ENCODE assay signal across 9 mouse cellular contexts in genomic region chr16:17928627-17929104, GRCm38 (mm10). TPM values are rescaled to one million over a fixed set of nuclear protein-coding genes. Genes with fewer than 3 reads are reported as not detected.
A peak's percentile ranks its signal among the peaks of the same experiment; 100 is the strongest.
DNase-seq lines count a peak whose midpoint lies in the region; ATAC-seq and TF ChIP-seq lines count a peak whose summit lies in the region.
"Had no signal": no experiment of that assay in that cellular context is flagged by ENCODE, and none has a peak within 500 bp of the region (broad histone marks: within the 10 kb centered on the region; RNA-seq: fewer than 3 reads in every experiment).

No protein-coding gene starts in this region.

- H3K4me2 ChIP-seq in embryonic facial prominence, embryonic 14.5 days (ENCODE audit: low read depth, low read length): peak overlapping the region; percentile 98
- peak overlapping the region; percentile 94 for H3K4me2 ChIP-seq in heart, embryonic 12.5 days
- peak overlapping the region; percentile 99 for H3K4me2 ChIP-seq in kidney, embryonic 15.5 days
- H3K4me2 ChIP-seq in liver, embryonic 14.5 days (ENCODE audit: low read depth): peak overlapping the region; percentile 97
- H3K4me2 ChIP-seq in stomach, postnatal 0 days (replicated peaks; ENCODE audit: low read depth): peak overlapping the region; percentile 98

- H3K36me3 ChIP-seq in embryonic facial prominence, embryonic 14.5 days (ENCODE audit: control insufficient read depth, insufficient read depth, low read length): 0 out of 2 replicates have a peak, but pooled peaks cover 12% of the 10 kb centered on the region
- peaks cover 17% of the 10 kb centered on the region for H3K36me3 ChIP-seq in heart, embryonic 12.5 days
- peaks cover 21% of the 10 kb centered on the region for H3K36me3 ChIP-seq in kidney, embryonic 15.5 days
- peaks cover 7% of the 10 kb centered on the region; the same call in 1 of the 2 replicates for H3K36me3 ChIP-seq in liver, embryonic 14.5 days (replicated peaks; ENCODE audit: control insufficient read depth, insufficient read depth, low read depth)
- peaks cover 4% of the 10 kb centered on the region for H3K36me3 ChIP-seq in stomach, postnatal 0 days (ENCODE audit: control insufficient read depth, insufficient read depth, low read length)

- peak; percentile 70 for ATAC-seq in embryonic facial prominence, embryonic 14.5 days (ENCODE audit: low read depth)
- peak; percentile 48; the same call in 1 of the 2 replicates for ATAC-seq in heart, embryonic 12.5 days (ENCODE audit: insufficient number of reproducible peaks, low FRiP score)
- peak; percentile 31 for ATAC-seq in kidney, embryonic 15.5 days (replicated peaks; ENCODE audit: low FRiP score)
- ATAC-seq in liver, embryonic 14.5 days (ENCODE audit: insufficient read depth): peak; percentile 70
- ATAC-seq in stomach, postnatal 0 days (ENCODE audit: low FRiP score, low TSS enrichment): peak; percentile 79

- peaks cover 8% of the 10 kb centered on the region for H3K4me1 ChIP-seq in embryonic facial prominence, embryonic 14.5 days (ENCODE audit: control insufficient read depth, insufficient read depth, low read length)
- peaks cover 7% of the 10 kb centered on the region; the same call in 1 of the 2 replicates for H3K4me1 ChIP-seq in heart, embryonic 12.5 days (replicated peaks)
- H3K4me1 ChIP-seq in kidney, embryonic 15.5 days: peaks cover 20% of the 10 kb centered on the region
- H3K4me1 ChIP-seq in liver, embryonic 14.5 days (replicated peaks; ENCODE audit: control insufficient read depth in 2 of 2, insufficient read depth in 2 of 2, low read length in 1 of 2): peaks cover 8 to 9% of the 10 kb centered on the region in 2 experiments
- H3K4me1 ChIP-seq in stomach, postnatal 0 days (replicated peaks; ENCODE audit: control insufficient read depth, insufficient read depth): no peaks in the 10 kb centered on the region

- no peaks in the 10 kb centered on the region for H3K9me3 ChIP-seq in embryonic facial prominence, embryonic 14.5 days (ENCODE audit: control insufficient read depth, low read length)
- H3K9me3 ChIP-seq in heart, embryonic 12.5 days (replicated peaks): no peaks in the 10 kb centered on the region
- no peaks in the 10 kb centered on the region for H3K9me3 ChIP-seq in kidney, embryonic 15.5 days (replicated peaks)
- H3K9me3 ChIP-seq in liver, embryonic 14.5 days (ENCODE audit: control insufficient read depth, low read length): no peaks in the 10 kb centered on the region
- no peaks in the 10 kb centered on the region for H3K9me3 ChIP-seq in stomach, postnatal 0 days (ENCODE audit: control insufficient read depth, low read length)

- H3K4me3 ChIP-seq in embryonic facial prominence, embryonic 14.5 days (ENCODE audit: low read depth, low read length): peak overlapping the region; percentile 87
- H3K4me3 ChIP-seq in heart, embryonic 12.5 days: peak overlapping the region; percentile 71
- H3K4me3 ChIP-seq in kidney, embryonic 15.5 days (replicated peaks): peak overlapping the region; percentile 96
- H3K4me3 ChIP-seq in liver, embryonic 14.5 days (ENCODE audit: insufficient read depth in 1 of 2, low read depth in 2 of 2, low read length in 2 of 2): peak overlapping the region; percentile 68 to 77
- peak overlapping the region; percentile 75 for H3K4me3 ChIP-seq in stomach, postnatal 0 days (ENCODE audit: low read depth, low read length)

- TF ChIP-seq CTCF in liver, embryonic 14.5 days (IDR thresholded peaks at IDR 0.05; ENCODE audit: low read depth): peak; percentile 80
- TF ChIP-seq CTCF in stomach, postnatal 0 days (IDR thresholded peaks at IDR 0.05; ENCODE audit: low read depth): peak; percentile 86

- H3K9ac ChIP-seq in embryonic facial prominence, embryonic 14.5 days (ENCODE audit: low read depth, low read length): peak overlapping the region; percentile 79
- peak overlapping the region; percentile 83 for H3K9ac ChIP-seq in heart, embryonic 12.5 days
- H3K9ac ChIP-seq in kidney, embryonic 15.5 days: peak overlapping the region; percentile 83
- peak overlapping the region; percentile 71 for H3K9ac ChIP-seq in liver, embryonic 14.5 days (replicated peaks)
- peak overlapping the region; percentile 84 for H3K9ac ChIP-seq in stomach, postnatal 0 days (ENCODE audit: low read length)

- WGBS in embryonic facial prominence, embryonic 14.5 days: 0% methylated on average over 9 of the region's 9 CpGs
- under 1% methylated on average over 9 of the region's 9 CpGs for whole genome bisulfite sequencing in heart, embryonic 12.5 days
- under 1% methylated on average over 9 of the region's 9 CpGs for WGBS in kidney, embryonic 15.5 days
- WGBS in liver, embryonic 14.5 days (ENCODE audit: insufficient replicate concordance): 2% methylated on average over 9 of the region's 9 CpGs
- WGBS in stomach, postnatal 0 days: under 1% methylated on average over 9 of the region's 9 CpGs

- H3K27ac ChIP-seq in embryonic facial prominence, embryonic 14.5 days (replicated peaks; ENCODE audit: low read depth, low read length): peak overlapping the region; percentile 78
- peak overlapping the region; percentile 9; the same call in 1 of the 2 replicates for H3K27ac ChIP-seq in heart, embryonic 12.5 days (ENCODE audit: poor library complexity, severe bottlenecking)
- H3K27ac ChIP-seq in kidney, embryonic 15.5 days: peak overlapping the region; percentile 94
- peak overlapping the region; percentile 84 for H3K27ac ChIP-seq in liver, embryonic 14.5 days
- peak overlapping the region; percentile 94 for H3K27ac ChIP-seq in stomach, postnatal 0 days (replicated peaks)

- DNase-seq in CD4-positive helper T cell, adult 2 months (ENCODE audit: low read depth, low spot score): peak; percentile 91
- DNase-seq in adrenal gland, postnatal 25 days: peak; percentile 62
- peak; percentile 90 for DNase-seq in embryonic facial prominence, embryonic 14.5 days (ENCODE audit: low spot score)
- DNase-seq in liver, embryonic 14.5 days (ENCODE audit: low read depth in 3 of 3, low spot score in 3 of 3): peak; percentile 76 to 85 (median 76)
- DNase-seq in natural killer cell, adult 2 months (ENCODE audit: low spot score in 2 of 2): peak; percentile 78 to 84
- DNase-seq in stomach, postnatal 0 days (ENCODE audit: low spot score): peak; percentile 89

- no peak for TF ChIP-seq EP300 in liver, embryonic 14.5 days (IDR thresholded peaks at IDR 0.05; ENCODE audit: low read depth)
- TF ChIP-seq EP300 in stomach, postnatal 0 days (optimal IDR thresholded peaks at IDR 0.05): no peak

- H3K27me3 ChIP-seq in embryonic facial prominence, embryonic 14.5 days (replicated peaks; ENCODE audit: control insufficient read depth, insufficient read depth, low read length): no peaks in the 10 kb centered on the region
- 0 out of 2 replicates have a peak, but pooled peaks cover 3% of the 10 kb centered on the region for H3K27me3 ChIP-seq in heart, embryonic 12.5 days (replicated peaks)
- H3K27me3 ChIP-seq in kidney, embryonic 15.5 days: no peaks in the 10 kb centered on the region
- no peaks in the 10 kb centered on the region for H3K27me3 ChIP-seq in liver, embryonic 14.5 days (ENCODE audit: control insufficient read depth, insufficient read depth, low read length)
- no peaks in the 10 kb centered on the region for H3K27me3 ChIP-seq in stomach, postnatal 0 days (ENCODE audit: control insufficient read depth, insufficient read depth, low read length)

RNA-seq across cellular contexts. Expression of gene Slc25a1, which starts 0.6 kb away (rescaled TPM):
- total RNA-seq in adrenal gland, postnatal 25 days (2021): 297 and 308 TPM in 2 replicates
- polyA plus RNA-seq in embryonic facial prominence, embryonic 14.5 days (2014; fragmentation: Nextera tagmentation; extraction: Ambion mirVana): 56.6 and 60.3 TPM in 2 replicates
- 37.6 and 37.8 TPM in 2 replicates for polyA plus RNA-seq in heart, embryonic 12.5 days (2016; fragmentation: Nextera tagmentation; extraction: Ambion mirVana)
- 93.1 and 94.5 TPM in 2 replicates for polyA plus RNA-seq in kidney, embryonic 15.5 days (2015; fragmentation: Nextera tagmentation; extraction: Ambion mirVana)
- 33.4 and 41.7 TPM in 2 replicates for polyA plus RNA-seq in liver, embryonic 14.5 days (2012; rRNA removed)
- polyA plus RNA-seq in liver, embryonic 14.5 days (2014; fragmentation: Nextera tagmentation; extraction: Ambion mirVana): 50.6 and 57.2 TPM in 2 replicates
- polyA plus RNA-seq in stomach, postnatal 0 days (2015; fragmentation: Nextera tagmentation; extraction: Ambion mirVana): 219 and 245 TPM in 2 replicates

RNA-seq across cellular contexts. Expression of gene Gsc2, which starts 13.8 kb away (rescaled TPM):
- not detected in 2 replicates for total RNA-seq in adrenal gland, postnatal 25 days (2021)
- not detected in 2 replicates for polyA plus RNA-seq in embryonic facial prominence, embryonic 14.5 days (2014; fragmentation: Nextera tagmentation; extraction: Ambion mirVana)
- polyA plus RNA-seq in heart, embryonic 12.5 days (2016; fragmentation: Nextera tagmentation; extraction: Ambion mirVana): not detected in 2 replicates
- polyA plus RNA-seq in kidney, embryonic 15.5 days (2015; fragmentation: Nextera tagmentation; extraction: Ambion mirVana): not detected in 2 replicates
- not detected in 2 replicates for polyA plus RNA-seq in liver, embryonic 14.5 days (2012; rRNA removed)
- polyA plus RNA-seq in liver, embryonic 14.5 days (2014; fragmentation: Nextera tagmentation; extraction: Ambion mirVana): not detected in 2 replicates
- polyA plus RNA-seq in stomach, postnatal 0 days (2015; fragmentation: Nextera tagmentation; extraction: Ambion mirVana): 0.21 and 0.23 TPM in 2 replicates
- polyA plus RNA-seq: frontal cortex, adult 2 months had no signal

RNA-seq across cellular contexts. Expression of gene Ess2, which starts 17.5 kb away (rescaled TPM):
- 19.4 and 21.0 TPM in 2 replicates for total RNA-seq in adrenal gland, postnatal 25 days (2021)
- polyA plus RNA-seq in embryonic facial prominence, embryonic 14.5 days (2014; fragmentation: Nextera tagmentation; extraction: Ambion mirVana): 26.2 and 28.7 TPM in 2 replicates
- 30.2 and 31.6 TPM in 2 replicates for polyA plus RNA-seq in heart, embryonic 12.5 days (2016; fragmentation: Nextera tagmentation; extraction: Ambion mirVana)
- polyA plus RNA-seq in kidney, embryonic 15.5 days (2015; fragmentation: Nextera tagmentation; extraction: Ambion mirVana): 39.0 and 42.3 TPM in 2 replicates
- polyA plus RNA-seq in liver, embryonic 14.5 days (2012; rRNA removed): 6.3 and 7.5 TPM in 2 replicates
- polyA plus RNA-seq in liver, embryonic 14.5 days (2014; fragmentation: Nextera tagmentation; extraction: Ambion mirVana): 6.8 and 7.6 TPM in 2 replicates
- 15.6 and 17.0 TPM in 2 replicates for polyA plus RNA-seq in stomach, postnatal 0 days (2015; fragmentation: Nextera tagmentation; extraction: Ambion mirVana)

RNA-seq across cellular contexts. Expression of gene Tssk2, which starts 30.2 kb away (rescaled TPM):
- total RNA-seq in adrenal gland, postnatal 25 days (2021): not detected in 2 replicates
- 0.13 TPM in 1 of 2 replicates, not detected in the other for polyA plus RNA-seq in embryonic facial prominence, embryonic 14.5 days (2014; fragmentation: Nextera tagmentation; extraction: Ambion mirVana)
- not detected in 2 replicates for polyA plus RNA-seq in heart, embryonic 12.5 days (2016; fragmentation: Nextera tagmentation; extraction: Ambion mirVana)
- polyA plus RNA-seq in kidney, embryonic 15.5 days (2015; fragmentation: Nextera tagmentation; extraction: Ambion mirVana): 0.12 TPM in 1 of 2 replicates, not detected in the other
- polyA plus RNA-seq in liver, embryonic 14.5 days (2012; rRNA removed): not detected in 2 replicates
- not detected in 2 replicates for polyA plus RNA-seq in liver, embryonic 14.5 days (2014; fragmentation: Nextera tagmentation; extraction: Ambion mirVana)
- polyA plus RNA-seq in stomach, postnatal 0 days (2015; fragmentation: Nextera tagmentation; extraction: Ambion mirVana): 0.07 TPM in 1 of 2 replicates, not detected in the other
- polyA plus RNA-seq: frontal cortex, adult 2 months had no signal

RNA-seq across cellular contexts. Expression of gene Dgcr2, which starts 30.3 kb away (rescaled TPM):
- total RNA-seq in adrenal gland, postnatal 25 days (2021): 67.7 and 73.0 TPM in 2 replicates
- polyA plus RNA-seq in embryonic facial prominence, embryonic 14.5 days (2014; fragmentation: Nextera tagmentation; extraction: Ambion mirVana): 81.9 and 86.8 TPM in 2 replicates
- polyA plus RNA-seq in heart, embryonic 12.5 days (2016; fragmentation: Nextera tagmentation; extraction: Ambion mirVana): 54.5 and 56.8 TPM in 2 replicates
- 86.0 and 91.9 TPM in 2 replicates for polyA plus RNA-seq in kidney, embryonic 15.5 days (2015; fragmentation: Nextera tagmentation; extraction: Ambion mirVana)
- 14.2 and 16.3 TPM in 2 replicates for polyA plus RNA-seq in liver, embryonic 14.5 days (2012; rRNA removed)
- 13.2 and 15.5 TPM in 2 replicates for polyA plus RNA-seq in liver, embryonic 14.5 days (2014; fragmentation: Nextera tagmentation; extraction: Ambion mirVana)
- polyA plus RNA-seq in stomach, postnatal 0 days (2015; fragmentation: Nextera tagmentation; extraction: Ambion mirVana): 38.8 and 40.7 TPM in 2 replicates

Comparison
In these comparisons a context has a peak if more than half of its experiments do, and no peak if none do; other contexts are left out.
1. Peak in every context shown above with its lines: DNase-seq, ATAC-seq, H3K4me3 ChIP-seq and H3K27ac ChIP-seq.
2. H3K27ac ChIP-seq: peak in every context shown above with its lines; median percentile 94 in kidney, embryonic 15.5 days; 94 in stomach, postnatal 0 days; 84 in liver, embryonic 14.5 days; 78 in embryonic facial prominence, embryonic 14.5 days; 9 in heart, embryonic 12.5 days.